Mouse (Mus musculus): ENCODE results near the gene Syap1. TPM values are rescaled to one million over a fixed set of nuclear protein-coding genes. Genes with fewer than 3 reads are reported as not detected.
"Not testable (repeated sequence)": the region's sequence is repeated elsewhere in the genome, so short reads cannot be mapped to it uniquely, and the experiment has no call there.

Gene Syap1
- 10 to 100 TPM; 22.2 to 27.2 (median 25.4) TPM for total RNA-seq (2022)

DNA sequence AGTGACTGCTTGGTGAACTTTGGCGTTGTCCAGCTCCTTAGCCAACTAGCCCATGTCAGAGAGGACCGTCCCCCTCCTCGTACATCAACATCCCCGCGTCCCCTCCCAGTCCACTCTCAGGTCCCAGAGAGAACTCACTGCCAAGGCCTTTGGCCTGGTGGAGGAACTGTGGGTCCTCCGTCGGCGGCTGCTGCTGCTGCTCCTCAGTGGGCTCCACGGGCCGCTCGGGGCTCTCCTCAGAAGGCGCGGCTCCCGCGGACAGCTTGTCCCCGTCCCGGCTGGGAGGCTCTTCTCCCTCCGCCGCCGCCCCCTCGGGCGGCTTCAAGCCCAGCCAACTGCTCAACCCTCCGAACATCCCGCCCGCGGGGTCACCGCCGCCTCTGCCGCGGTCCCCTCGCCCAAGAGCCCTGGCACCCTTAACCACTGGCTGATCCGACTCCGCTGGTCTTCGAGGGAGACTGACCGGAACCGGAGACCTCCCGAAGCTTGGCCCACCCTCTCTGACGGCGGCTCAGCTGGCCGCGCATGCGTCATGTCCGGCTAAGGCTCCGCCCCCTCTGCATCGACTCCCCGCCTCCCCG is at the start of gene Syap1:
Gene Syap1 (minus strand): TSS at position 517 of the 581 bp plus-strand sequence.
- peak; percentile 44 to 49 for DNase-seq (ENCODE audit: low spot score in 2 of 2)

DNA sequence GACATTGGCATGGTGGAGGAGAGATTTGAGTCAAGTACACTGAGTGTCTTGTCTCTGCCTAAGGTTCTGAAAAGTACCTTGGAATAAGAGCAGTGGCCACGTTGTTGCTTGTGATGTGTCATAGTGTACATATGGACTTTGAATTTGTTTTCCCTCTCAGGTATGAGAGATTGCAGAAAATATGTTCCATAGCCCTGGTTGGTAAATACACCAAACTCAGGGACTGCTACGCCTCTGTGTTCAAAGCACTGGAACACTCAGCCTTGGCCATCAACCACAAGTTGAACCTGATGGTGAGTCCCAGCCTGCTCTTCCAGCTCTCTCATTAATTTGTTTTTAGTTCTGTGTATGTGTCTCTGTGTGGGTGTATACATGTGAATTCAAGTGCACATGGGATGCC is 43.2 kb upstream of the Syap1 start:
- no peak for DNase-seq (ENCODE audit: low spot score in 2 of 2)

DNA sequence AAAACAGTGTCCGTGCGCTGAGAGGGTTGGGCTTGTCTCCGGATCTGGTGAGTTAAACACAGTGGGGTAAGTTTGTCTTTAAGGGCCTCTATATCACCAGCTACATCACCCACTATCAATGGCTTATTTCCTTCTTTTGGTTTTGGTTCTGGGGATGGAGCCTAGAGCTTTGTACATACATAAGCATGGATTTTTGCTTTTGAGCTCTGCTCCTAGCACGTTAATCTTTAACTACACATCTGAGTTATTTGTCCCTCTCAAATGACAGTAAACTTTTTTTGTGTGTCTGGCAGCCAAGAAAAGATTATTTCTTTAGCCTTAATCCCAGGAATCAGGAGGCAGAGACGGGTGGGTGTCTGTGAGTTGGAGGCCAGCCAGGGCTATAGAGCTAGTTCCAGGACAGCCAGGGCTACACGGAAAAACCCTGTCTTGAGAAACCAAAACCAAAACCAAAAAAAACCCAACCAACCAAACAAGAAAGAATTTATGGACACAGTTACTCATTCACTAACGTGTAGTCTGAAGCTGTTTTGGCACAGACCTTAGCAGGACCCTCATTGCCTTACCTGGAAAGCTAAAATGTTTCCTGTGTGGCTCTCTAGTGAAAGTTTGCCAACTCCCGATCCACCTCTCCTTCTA is 33.4 kb upstream of the Syap1 start:
- DNase-seq (ENCODE audit: low spot score in 2 of 2): no peak

DNA sequence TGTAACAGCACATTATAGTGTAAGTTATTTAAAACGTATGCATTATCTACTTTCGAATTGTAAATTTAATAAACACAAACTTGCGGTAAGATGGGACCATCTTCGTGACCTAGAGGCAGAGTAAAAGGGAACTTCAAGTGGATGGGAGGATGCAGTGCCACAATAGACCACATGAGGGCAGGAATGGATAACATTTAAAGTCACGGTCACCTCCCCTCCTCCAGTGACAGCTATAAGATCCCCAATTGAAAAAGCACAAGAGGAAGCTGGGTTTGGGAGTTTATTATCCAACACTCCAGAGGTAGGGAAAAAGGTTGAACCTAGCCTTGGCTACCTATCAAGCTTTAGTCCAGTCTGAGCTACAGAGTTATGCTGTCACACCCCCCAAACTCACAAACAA is 27.4 kb upstream of the Syap1 start:
- peak in 1 of 2 experiments; percentile 13 for DNase-seq (ENCODE audit: low spot score in 2 of 2)

DNA sequence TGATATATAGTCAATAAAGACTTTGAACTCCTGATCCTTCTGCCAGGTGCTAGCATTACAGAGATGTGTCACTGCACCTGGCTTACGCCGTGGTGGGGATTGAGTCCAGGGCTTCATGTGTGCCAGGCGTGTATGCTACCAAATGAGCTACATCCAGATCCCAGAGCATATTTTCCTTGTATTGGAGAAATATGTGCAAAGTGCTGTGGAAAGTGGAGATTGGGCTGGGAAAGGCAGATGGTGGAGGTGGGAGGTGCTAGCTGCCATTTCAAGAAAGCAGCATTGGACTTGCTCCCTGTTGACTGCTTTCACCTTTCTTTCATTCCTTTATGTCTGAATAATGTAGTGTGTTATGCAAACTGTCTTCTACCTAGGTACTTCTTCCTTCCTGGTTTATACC is 25.4 kb upstream of the Syap1 start:
- DNase-seq (ENCODE audit: low spot score in 2 of 2): no peak

DNA sequence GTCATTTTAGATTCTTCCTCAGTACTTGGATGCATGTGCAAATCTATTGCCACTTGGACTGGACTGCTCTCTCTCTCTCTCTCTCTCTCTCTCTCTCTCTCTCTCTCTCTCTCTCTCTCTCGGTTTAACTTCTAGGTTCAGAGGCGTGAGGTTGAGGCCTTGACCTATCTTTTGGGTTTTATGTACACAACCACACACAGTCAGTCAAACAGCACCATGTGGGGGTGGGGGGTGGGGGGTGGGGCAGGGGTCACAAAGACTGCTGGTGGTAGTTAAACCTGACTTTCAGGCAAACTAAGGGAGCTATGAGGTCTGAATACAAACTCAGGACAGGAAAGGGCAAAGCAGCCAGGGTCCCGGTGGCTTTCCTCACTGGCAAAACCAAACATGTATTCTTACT is 19.3 kb upstream of the Syap1 start:
- no peak for DNase-seq (ENCODE audit: low spot score in 2 of 2)

DNA sequence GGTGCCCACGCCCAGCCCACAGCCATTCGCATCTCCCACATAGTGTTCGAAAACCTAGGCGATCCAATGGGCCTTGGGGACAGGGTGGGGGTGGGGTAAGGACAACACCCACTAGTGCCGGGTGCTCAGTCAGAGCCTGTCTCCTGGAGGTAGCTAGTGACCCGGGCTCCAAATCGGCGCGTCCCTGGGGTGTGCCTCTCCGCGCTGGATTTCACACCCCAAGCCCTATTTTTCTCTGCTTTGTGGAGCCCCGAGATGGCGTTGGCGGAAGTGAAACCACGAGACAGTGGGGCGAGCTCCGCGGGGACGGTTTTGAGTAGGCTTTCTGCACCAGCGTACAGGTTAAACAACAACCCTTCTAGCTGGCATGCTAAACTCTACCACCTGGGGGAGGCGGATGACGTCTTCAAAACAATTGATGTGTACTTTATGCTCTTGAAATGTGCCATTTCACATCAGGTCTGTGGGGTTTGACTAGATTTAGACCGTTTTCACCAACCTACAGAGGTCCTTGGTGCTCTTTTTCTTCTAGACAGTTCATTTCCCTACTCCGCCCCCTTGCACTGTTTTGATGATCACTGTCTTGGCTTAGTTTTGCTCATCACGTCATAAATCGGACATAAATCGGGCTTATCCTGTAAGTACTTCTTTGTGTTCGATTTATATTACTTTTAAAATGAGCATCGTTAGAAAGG is 13.9 kb upstream of the Syap1 start:
- DNase-seq (ENCODE audit: low spot score in 2 of 2): peak; percentile 37 to 39

DNA sequence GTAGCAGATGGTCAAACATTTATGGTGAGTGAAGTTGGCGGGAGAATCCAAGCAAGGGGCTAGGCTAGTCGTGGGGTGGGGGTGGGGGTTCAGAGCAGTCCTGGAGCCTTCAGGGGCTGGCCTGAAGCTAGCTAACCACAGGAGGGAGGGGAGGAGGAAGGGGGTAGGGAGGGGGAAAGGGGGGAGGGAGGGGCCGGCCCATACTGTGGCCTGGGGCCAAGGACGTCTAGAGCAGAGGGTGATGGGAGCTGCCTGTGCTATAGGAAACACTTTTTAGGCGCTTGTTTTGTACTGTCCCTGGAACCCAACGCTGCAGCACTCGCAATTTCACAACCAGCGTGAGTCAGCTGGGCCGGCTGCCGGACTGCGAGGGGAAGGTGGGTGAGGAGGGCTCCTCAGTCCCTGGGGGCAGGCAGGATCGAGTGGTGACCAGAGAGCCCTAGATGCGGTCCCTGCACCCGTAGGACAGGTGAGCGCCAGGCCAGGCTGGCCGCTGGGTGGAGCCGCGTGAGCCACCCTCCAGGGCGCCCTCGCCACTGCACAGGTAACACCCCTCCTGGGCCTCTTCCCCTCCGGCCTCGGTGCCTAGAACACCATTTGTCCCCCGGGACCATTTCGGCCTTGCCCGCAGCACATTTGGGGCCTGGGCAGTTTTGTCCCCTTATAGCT is 13.3 kb upstream of the Syap1 start:
- DNase-seq (ENCODE audit: low spot score in 2 of 2): no peak

DNA sequence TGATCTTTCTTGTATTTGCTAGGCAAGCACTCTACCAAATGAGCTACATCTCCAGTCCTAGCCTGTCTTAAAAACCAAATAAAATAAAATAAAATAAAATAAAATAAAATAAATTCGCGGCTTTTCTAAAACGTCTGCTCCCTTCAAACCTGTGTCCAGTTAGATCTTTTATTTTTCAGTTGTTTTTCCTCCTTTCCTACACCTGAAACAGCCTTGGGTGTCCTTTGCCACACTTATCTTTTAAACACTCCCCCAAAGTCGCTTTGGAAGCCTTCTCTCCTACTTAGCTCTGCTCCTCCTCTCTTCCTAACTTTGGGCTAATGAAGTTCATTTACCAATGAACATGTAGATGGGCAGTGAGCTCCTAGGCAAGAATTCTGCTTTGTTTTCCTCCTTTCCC is 12.7 kb upstream of the Syap1 start, which contains the start of gene Ctps2:
Gene Ctps2 (plus strand): TSS at position 301 of the 400 bp plus-strand sequence.
- no peak for DNase-seq (ENCODE audit: low spot score in 2 of 2)

DNA sequence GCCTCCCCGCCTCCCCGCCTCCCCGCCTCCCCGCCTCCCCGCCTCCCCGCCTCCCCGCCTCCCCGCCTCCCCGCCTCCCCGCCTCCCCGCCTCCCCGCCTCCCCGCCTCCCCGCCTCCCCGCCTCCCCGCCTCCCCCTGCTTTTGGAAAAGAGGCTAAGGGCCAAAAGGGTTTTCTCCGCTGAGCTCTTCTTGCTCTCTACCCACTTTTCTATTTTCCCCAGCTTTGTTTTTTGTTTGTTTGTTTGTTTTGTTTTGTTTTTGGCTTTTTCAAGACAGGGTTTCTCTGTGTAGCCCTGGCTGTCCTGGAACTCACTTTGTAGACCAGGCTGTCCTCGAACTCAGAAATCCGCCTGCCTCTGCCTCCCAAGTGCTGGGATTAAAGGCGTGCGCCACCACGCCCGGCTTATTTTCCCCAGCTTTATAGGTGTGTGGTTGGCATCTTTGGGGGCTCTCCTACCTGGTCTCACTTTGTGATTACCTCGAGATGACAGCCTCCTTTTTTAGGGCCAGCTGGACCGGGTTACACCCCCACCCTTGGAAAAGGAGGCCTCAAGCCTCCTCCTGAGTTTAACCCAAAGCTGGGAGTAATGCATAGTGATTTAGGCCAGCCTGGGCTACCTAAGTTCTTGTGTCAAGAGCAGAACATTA is 452 bp upstream of the Syap1 start:
- not testable (repeated sequence) for DNase-seq (ENCODE audit: low spot score in 2 of 2)

DNA sequence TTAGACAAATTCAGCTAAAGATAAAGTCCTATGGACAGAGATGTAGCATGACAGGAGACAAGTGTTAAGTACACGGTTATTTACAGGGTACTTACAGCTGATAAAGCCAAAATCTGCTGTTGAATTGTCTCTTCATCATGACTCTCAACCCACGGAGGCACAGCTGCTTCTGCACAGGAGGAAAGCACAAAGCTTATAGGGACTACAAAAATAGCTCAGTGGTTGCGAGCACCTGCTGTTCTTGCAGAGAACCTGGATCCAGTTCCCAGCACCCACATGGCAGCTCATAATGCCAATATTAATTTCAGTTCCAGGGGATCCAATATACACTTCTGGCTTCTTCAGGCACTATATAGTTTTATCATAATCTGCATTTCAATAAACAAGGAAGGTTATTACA is 10.0 kb downstream of the Syap1 start:
- DNase-seq (ENCODE audit: low spot score in 2 of 2): no peak

DNA sequence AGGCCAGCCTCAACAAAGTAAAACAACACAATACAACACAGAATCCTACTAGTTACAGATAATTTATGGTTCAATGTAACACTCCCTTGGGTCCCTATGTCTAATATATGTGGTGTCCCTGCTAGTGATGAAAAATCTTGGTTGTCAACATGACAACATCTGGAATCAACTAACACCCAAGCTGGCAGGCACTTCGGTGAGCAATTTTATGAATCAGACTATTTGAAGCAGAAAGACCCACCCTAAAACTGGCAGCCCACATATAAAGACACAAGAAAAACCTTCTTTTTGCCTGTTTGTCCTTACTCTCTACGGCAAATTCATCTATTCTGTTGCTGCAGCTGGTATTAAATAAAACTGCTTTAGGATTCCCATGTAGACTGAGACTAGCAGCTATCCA is 14.5 kb downstream of the Syap1 start:
- DNase-seq (ENCODE audit: low spot score in 2 of 2): no peak

DNA sequence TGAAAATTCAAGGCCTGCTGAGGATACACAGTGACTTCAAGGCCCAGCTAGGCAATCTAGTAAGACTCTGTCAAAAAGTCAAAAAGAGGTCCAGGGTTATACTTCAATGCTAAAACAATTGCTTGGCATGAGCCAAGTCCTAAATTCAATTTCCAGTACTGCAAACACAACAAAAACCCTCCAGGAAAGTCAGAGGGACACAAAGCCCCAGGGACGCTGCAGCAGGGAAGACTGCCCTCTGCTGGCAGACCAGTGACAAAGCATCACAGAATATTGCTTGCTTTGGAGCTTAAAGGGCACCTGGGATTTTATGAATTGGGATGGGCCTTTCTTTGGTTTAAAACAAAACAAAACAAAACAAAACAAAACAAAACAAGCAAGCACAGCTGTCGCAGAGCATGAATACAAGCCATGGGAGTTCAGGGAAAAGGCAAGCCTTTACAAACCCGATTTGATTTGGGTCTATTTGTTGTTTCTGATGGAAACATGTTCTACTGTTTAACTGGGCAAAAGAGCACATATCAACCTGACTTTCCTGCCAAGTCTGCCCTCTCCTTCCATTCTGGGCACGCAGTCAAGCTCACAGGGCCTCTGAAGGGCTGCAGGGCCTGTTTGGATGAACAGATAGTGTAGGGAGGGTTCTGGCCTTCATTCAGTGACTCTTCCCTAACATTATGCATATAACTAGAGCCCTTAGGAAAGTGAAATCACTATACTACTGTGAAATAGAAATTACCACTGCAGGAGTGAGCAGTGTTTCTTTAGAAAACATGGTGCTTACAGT is 16.3 kb downstream of the Syap1 start:
- DNase-seq (ENCODE audit: low spot score in 2 of 2): no peak

DNA sequence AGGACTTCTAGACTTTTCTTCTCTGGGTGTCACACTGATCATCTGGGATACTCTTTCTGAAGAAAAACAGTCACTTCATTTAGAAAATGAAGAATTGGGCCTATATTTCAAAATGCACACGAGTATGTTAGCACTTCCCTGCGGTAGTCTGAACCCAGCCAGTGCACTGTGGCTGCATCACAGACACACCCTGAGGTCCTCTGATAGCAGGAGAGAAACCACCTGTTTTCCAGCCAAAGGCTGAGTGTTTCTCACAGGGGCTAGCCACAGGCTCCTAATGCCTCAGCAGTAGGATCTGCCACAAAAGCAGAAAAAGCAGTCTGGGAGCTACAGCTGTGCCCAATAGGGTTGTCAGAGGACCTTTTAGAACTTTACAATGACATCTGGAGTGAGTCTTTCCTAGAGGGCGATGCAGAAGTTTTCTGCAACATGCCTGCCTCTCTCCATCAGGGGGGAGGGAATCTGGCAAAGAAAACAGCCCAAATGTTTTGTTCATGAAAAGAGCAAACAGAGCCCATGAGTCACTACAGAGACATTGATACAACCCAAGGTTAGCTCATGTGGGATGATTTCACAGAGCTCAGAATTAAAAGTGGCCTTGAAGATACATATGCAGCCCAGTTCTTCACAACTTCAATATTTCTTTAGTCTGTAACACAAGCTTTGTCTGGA is 19.8 kb downstream of the Syap1 start:
- DNase-seq (ENCODE audit: low spot score in 2 of 2): no peak

DNA sequence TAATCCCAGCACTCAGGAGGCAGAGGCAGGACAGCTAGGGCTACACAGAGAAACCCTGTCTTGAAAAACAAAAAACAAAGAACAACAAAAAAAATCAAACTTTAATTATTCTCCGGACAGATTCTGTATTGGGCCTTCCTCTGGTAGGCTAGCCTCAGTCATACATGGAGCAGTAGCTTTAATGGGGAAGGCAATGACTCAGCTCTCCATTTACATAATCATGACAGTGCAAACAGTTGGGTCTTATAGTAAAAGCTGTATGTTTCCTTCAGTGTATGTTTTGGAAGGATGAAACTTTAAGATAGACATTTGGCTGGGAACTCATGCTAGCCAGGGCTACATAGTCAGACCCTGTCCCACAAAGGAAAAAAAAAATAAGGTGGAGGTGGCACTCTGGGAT is 39.6 kb downstream of the Syap1 start:
- no peak for DNase-seq (ENCODE audit: low spot score in 2 of 2)

DNA sequence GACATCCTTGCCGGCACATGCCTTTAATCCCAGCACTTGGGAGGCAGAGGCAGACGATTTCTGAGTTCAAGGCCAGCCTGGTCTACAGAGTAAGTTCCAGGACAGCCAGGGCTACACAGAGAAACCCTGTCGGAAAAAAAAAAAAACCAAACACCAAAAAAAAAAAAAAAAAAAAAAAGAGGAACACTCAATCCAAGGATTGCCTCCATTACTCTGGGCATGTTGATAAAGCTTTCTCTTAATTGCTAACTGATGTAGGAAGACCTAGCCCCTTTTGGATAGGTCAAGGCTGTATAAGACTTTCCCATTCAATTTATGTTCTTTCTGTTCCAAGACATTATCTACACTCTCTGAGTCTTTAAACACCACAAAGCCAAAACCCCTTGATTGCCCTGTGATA is 42.7 kb downstream of the Syap1 start:
- DNase-seq (ENCODE audit: low spot score in 2 of 2): no peak

DNA sequence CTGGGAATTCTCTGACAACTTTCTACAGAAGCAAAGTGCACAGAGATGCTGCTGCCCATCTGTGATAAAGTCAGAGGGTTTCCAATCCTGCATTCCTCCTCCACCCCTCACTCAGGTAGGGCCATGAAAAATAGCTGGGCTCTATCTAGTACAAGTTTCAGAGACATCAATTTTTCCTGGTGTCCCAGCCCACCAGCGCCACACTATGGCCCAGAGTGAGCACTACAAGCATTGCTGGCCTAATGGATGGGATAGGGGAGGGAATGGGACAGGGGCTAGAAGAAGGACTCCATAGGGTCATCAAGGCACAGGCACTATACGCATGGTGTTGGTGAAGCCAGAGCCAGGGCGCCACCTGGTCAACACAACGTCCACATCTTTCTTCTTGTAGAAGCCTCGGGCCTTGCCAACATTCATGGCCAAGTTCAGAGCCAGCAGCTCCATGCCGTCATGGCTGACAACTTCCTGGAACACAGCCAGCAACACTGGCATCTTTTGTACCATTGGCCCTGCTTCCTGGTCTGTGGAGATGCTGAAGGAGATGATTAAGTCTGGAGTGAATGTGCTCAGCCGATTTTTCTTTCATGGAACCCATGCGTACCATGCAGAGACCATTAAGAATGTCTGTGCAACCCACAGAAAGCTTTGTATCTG is 43.7 kb downstream of the Syap1 start:
- DNase-seq (ENCODE audit: low spot score in 2 of 2): no peak

DNA sequence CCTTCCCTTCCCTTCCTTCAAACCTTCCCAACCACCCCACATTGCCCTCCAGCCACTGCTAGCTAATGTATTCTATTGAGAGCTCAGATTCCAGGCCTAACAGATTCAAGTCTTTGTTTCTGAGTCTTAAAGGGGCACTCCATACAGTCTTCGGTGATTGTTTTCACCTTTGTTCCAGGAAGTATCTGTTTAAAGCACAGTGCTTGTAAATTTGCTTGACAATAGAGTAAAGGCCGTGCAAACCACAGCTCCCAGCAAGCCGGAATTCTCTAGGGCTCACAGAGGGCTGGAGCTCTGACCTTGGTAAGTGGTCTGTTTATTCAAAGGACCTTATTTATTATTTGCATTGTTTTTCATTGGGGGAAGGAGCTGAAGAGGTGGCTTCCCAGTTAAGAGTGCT is 56.1 kb downstream of the Syap1 start:
- no peak for DNase-seq (ENCODE audit: low spot score in 2 of 2)

DNA sequence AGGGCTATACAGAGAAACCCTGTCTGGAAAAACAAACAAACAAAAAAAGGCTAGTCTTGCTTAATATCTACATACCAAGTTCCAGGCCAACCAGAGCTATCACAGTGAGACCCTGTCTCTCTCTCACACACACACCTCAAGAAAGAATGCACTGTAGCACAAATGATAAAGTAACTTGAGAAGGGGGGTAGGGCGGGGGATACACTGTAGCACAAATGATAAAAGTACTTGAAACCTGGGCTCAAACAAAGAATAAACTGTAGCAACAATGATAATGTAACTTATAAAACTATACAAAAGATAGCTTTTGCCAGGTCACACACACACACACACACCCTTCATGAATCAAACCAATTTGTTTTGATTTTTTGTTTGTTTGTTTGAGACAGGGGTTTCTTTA is 56.7 kb downstream of the Syap1 start:
- no peak for DNase-seq (ENCODE audit: low spot score in 2 of 2)

DNA sequence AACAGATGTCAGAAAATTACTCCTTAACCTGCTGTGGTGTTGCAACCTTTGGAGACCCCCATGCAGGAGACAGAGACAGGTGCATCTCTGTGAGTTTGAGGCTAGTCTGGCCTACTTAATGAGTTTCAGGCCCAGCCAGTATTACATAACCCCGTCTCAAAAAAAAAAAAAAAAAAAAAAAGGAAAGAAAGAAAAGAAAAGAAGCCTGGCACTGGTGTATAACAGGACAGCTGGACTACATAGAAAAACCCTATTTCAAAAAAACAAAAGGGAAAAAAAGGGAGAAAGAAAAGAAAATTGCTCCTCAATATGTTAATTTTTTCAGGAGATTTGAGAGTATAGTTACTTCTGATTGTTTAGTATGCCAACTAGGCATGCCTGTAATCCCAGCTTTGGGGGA is 57.2 kb downstream of the Syap1 start:
- no peak for DNase-seq (ENCODE audit: low spot score in 2 of 2)

All from left cerebral cortex, adult 8-10 months (tissue).